Mouse (Mus musculus) adrenal gland, postnatal 36 days (tissue): Measurements from ENCODE around the gene Ank3. TPM values are rescaled to one million over a fixed set of nuclear protein-coding genes. Genes with fewer than 3 reads are reported as not detected.
A peak's percentile ranks its signal among the peaks of the same experiment; 100 is the strongest.

ENCODE experiments used
- DNase-seq, 2 experiments: peaks; one replicate each; pipeline ENCODE4 v3.0.0; 2021; ENCODE audit warnings: mixed read lengths in 1 of 2
- total RNA-seq, 2 experiments: library from RNA; stranded (reverse); gene quantifications; 2 replicates each; pipeline ENCODE4 v1.2.3; 2021

Ank3 gene
- total RNA-seq, 2 experiments from 2014 or later = 10.4 to 13.6 TPM

DNA sequence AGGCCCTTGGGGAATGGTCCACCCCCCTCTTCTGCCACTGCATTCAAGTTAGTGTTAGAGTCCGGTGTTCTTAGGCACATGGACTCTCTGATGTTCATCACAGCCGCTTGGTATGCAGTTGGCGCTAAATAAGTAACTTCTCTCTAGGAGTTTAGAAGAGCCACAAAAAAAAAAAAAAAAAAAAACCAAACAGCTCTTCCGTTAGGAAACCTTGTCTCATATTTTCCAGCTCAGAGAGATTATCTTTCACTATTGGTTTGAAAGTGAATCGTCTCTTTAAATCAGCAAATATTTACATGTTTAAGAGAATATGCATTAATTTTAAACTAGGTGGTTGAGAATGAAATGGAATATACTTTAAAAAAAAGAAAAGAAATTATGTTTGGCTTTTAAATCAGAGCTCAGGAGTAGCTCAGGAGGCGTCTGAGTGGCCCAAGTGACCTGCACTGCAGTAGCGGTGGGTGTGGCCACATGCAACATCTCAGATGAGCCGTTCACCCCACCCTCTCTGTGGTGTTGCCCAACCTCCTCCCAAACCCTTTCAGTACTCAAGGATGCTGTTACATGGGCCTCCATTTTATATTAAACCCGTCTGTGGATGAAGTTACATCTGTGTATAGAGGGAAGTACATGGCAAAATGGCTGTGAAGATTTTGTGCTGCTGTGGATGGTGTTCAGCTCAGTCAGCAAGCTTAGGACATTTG, 138.0 kb downstream of the Ank3 start:
- no peak for DNase-seq

DNA sequence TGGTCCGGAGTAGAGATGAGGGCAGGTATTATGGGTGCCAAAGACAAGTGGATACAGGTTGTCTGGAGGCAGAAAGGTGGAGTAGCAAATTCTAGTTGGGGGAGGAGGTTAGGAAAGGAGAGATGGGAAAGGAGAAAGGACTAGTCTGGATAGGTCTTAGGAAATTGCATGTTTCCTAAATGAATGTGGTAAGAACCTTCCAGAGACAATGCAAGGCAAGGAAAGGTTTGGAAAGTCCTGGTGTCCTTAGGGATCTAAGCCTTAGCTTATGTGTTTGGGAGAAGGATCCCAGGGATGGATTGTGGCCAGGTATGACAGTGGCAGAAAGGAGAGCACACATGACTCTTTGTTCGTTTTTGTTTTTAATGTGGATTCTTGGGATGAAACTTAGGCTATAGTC, 139.7 kb downstream of the Ank3 start:
- no peak for DNase-seq

DNA sequence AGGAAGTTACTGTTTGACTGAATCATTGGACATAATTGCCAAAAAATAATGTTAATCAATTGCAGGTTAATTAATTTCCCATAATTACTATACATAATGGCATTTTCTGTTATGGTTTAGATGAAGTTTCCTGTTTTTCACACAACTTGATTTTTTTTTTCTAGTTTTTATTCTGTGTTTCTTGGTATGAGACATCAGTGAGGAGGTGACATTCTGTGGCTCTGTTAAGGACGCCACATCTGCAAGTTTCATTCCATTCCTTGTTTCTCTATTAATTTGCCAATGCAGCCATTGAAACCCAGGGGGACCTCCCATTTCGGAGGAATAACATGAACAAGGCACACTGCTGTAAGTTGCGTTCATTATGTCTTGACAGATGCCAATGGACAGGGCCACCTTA, 143.9 kb downstream of the Ank3 start:
- DNase-seq = no peak

DNA sequence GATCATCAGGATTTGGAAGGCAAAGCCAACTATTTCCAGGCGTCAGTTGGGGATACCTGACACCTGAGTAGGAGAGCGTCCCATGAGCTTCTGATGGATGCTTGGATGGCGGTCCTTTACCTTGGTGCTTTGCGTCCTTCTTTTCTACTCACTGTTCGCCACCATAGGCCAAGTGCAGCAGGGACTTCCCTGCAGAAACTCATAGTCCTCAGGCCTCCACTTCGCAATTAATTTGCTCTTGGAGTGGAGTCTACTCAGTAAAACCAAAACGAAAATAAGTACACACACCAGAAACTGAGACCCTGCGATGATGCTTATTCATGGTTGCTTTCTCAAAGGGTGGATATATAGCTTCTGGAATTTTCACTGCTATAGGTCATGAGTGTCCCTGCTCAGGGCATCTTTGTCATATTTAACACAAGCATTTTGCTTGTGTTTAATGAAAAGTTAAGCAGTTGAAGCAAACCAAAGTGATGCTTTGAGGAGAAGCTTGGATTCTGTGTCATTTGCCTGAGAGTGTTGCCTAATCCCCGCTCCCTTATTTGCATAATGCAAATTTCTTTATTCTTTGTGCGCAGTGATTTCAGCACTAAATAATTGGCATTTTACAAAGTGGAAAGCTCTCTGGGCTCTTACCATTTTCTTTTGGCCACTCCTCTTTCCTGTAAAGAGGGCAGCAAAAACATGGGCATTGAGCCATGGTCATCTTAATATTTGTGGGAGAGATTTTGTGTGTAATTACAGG, 145.5 kb downstream of the Ank3 start:
- DNase-seq = no peak

DNA sequence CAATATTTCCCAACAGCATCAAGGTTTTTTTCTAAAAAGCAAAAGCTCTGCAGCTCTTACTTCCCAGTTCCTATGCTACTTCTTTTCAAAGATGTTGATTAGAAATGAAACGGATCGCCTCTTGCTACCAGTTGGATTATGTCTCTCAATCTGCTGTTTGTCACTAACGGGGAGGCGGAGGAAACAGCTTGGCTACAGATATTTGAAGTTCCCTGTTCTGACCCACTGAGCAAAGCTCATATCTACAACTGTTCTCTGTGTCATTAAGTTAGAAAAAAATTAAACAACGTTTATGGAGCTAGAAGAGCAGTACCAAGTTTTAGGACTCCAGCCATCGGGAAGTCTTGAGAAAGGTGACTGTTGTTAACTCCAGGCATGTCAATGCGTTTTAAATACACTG, 146.1 kb downstream of the Ank3 start:
- no peak for DNase-seq

DNA sequence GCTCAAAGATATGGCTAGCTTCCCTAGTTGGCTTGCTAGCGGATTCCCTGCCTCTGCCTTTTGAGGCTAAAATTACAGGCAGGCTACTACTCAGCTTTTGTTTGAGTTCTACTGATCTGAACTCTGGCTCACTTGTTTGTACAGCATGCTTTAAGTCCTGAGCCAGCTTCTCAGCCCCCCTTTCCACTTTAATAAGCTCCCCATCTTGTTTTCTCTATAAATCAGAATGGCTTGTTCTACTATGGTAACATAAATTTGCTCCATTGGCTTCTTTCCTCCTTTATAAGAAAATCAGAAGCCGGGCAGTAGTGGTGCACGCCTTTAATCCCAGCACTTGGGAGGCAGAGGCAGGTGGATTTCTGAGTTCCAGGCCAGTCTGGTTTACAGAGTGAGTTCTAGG, 147.4 kb downstream of the Ank3 start:
- DNase-seq = no peak

DNA sequence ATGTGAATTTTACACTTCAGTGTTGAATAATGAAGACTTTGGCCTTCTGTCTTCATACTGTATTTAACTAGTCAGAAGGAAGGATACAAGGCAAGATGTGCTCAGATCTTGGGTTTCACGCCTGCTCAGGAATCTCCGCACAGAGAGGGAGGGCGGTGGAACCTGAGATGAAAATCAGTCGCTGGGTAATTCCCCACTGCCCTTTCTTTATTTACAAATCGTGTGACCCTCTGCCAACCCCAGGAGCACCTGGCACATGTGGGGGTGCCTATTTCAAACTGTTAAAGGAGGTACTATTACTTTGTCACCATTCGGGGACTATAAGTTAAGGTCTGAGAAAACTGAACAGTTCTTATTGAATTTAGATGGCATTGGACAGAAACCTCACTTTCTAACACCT, 148.1 kb downstream of the Ank3 start:
- no peak for DNase-seq

DNA sequence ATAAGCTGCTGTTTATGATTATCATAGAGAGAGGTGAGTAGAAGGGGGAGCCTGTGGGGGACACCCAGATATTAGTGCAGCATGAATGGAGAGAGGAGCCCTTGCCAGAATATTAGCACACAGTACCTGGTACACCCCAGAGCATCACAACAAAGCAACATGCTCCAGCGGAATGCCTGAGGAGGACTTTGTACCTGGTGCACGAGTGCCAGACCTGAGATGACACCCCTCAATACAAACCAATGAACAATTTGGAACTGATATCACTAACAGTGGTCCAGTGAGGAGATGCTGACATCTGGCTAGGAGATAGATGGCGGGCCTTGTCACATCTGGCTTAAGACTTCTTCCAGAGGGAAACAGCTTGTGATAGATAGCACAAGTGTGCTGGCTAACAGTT, 150.2 kb downstream of the Ank3 start:
- DNase-seq = no peak

DNA sequence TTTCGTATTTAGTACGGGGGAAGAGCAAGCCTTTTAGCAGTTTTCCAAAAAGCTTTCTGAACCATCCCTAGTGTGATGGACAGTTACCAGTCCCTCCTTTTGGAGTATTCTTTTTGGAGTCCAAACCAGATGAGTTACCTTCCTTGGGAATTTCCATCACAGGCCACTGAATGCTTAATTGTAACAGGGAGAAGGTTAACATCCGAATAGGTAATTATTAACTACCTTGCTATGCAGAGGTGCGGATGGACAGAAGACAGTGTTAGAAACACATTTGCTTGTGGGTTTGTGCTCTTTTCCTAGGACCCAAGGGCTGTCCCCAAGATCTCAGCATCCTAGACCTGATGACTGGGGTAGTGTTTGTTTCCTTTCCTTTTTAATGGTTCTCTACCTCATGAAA, 150.6 kb downstream of the Ank3 start:
- DNase-seq = no peak

DNA sequence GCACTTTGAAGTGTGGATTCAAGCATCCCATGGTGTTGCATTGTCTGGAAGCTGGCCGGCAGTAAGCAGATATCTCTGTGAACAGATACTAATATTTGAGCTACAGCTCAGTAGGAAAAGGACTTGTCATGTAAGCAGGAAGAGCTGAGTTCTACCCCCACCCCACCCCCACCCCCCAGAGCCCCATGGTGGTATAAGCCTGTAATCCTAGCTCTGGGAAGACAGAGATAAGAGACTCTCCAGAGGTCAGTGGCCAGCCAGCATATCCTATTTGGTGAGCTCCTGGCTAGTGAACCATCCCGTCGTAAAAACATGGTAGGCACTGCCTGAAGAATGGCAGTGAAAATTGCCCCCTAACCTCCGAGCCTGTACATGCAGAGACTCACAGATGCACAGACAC, 152.3 kb downstream of the Ank3 start:
- DNase-seq = no peak

DNA sequence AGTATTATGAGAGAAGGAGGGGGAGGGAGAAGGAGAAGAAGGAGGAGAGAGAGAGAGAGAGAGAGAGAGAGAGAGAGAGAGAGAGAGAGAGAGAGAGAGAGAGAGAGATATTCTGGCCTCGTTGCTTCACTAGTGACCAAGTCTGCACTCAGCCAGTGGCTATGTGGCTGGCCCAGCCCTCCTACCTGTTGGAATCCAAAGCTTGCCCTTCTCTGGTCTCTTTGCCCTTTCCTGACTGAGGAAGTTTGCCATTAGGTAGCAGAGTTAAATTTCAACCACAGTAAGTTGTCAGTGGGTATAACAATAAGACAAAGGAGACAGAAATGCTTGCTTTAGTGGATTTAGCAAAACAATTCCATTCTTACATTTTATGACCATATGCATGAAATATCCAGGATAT, 154.5 kb downstream of the Ank3 start:
- DNase-seq = no peak

DNA sequence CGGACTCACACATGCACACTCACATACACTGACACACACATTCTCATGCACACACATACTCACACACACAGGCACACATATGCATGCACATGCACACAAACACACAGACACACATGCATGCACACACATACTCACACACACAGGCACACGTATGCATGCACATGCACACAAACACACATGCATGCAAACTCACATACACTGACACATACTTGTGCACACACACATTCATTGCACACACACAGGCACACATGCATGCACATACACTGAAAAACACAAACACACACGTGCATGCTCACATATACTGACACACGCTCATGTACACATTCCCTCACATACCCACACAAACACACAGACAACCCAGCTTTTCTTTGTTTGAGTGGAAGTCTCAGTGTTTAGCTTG, 157.0 kb downstream of the Ank3 start:
- DNase-seq = no peak

DNA sequence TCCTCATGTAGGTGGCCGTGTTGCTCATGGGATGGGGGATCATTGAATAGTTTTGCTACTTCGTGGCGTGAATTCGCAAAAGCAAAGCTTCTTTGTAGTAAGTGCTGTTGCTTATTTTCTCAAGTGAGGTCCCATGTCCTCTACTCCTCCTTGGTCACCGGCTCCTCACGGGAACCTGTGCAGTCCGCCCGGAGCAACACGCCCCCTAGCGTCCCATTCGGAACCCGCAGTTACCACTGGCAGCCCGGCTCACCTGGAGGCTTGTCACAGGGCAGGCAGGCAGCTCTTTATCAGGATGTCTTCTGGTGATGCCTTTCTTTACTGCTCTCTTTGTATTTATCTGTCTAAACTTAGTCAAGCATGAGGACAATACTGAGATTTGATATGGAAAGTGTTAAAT, 157.7 kb downstream of the Ank3 start:
- DNase-seq = peak; percentile 52 to 60

DNA sequence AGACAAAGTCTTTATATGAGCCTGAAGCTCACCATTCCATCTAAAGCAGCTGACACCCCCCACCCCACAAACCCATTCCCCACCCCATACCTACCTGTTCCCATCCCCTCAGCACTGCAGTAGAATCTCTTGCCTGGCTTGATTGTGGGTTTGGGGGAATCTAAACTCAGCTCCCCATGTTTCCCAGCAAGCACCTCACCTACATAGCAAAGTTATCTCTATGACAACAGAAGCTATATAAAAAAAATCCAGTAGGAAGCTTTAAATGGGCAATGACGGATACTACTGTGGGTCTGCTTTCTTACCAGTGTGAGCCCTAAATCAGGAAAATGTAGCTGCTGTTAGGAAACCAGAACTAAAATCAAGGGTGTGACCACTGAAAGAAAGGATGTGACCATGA, 161.7 kb downstream of the Ank3 start:
- no peak for DNase-seq

DNA sequence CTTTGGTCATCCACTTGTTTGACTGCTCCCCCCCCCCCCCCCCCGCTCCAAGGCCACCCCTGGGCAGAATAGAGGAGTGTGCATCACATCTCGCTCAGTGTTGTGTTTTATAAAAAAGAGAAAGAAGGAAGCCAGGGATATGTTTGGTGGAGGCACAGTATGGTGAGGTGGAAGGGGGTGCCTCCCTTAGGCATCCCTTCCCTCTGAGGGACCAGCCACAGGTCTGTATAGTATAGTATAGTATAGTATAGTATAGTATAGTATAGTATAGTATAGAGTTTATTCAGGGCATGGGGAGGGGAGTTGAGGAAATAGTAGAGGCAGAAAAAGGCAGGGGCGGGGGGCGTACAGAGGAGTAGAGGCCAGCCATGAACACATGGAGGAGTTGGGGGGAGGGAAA, 164.4 kb downstream of the Ank3 start:
- no peak for DNase-seq

DNA sequence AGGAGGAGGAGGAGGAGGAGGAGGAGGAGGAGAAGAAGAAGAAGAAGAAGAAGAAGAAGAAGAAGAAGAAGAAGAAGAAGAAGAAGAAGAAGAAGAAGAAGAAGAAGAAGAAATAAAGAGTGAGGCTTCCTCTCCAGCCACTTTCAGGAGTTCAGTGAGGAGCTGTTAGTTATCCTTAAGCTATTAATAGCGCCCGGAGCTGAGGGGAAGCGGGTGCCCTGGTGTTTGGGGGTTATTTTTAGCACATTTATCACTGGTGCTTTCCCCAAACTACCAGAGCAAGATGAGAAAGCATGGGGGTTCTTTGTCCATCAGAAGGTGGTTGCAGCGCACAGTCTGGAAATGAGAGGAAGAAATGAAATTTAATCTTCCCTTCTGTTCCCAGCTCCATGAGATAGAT, 166.5 kb downstream of the Ank3 start:
- no peak for DNase-seq

DNA sequence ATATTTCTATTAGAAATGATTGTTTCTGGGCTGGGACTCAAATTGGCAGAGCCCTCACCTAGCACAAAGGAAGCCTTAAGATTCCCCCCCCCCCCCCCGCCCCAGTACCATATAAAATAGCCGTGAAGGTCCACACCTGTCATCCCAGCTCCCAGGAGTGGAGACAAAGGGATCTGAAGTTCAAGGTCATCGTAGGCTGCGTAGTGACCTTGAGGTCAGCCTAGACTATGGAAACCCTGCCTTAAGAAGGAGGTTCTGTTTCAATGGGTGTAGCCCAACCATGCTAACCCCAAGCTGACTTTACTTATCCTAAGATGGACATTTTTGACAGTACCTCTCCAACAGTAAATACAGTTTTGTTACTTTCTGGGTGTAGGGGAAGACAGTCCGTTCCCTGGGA, 170.4 kb downstream of the Ank3 start:
- no peak for DNase-seq

DNA sequence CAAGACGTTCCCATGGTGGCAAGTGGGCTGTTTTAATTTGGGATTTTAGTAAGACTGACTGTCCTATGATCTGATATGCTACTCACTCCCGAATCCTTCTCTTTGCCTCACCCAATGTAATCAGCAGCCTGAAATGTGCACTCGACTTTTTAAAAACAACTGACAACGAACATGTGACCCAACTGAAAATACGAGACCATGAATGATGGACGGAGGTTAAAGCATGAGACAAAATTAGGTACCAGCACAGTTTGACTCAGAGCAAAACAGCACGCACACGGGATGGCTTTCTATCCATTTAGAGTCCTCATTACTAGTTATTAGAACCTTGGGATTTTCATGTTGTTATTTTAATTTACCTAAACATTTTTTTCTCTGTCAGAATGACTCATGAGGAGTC, 171.2 kb downstream of the Ank3 start:
- DNase-seq = no peak

DNA sequence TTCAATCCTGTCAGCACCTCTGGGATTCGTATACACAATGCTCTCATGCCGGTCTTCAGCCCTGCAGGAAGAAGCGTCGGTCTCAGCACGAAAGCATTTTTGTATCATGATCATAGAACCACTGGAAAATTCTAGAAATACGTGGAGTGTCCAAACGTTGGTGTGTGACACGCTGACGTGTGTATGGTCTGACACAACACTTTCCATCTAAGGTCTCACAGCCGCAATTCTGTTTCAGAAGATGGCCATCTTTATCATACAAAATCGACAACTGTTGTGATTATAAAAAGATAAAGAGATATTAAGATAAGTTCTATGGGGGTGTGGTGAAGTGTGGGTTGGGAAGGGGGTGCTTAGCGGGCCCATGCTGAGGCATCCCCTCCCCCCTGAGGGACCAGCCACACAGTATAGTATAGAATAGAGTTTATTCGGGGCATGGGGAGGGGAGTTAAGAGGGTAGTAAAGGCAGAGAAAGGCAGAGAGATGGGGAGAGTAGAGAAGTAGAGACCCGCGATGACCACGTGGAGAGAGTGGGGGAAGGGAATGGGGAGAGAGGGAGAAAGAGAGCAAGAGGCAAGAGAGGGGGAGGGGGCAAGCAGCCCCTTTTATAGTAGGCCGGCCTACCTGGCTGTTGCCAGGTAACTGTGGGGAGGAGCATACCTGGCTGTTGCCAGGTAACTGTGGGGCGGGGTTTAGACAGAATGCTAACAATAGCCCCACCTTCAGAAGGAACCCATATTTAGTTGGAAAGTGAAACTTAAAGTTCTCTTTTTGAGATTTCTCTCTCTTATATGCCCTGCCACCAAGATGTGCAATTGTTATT, 172.1 kb downstream of the Ank3 start:
- DNase-seq = no peak

DNA sequence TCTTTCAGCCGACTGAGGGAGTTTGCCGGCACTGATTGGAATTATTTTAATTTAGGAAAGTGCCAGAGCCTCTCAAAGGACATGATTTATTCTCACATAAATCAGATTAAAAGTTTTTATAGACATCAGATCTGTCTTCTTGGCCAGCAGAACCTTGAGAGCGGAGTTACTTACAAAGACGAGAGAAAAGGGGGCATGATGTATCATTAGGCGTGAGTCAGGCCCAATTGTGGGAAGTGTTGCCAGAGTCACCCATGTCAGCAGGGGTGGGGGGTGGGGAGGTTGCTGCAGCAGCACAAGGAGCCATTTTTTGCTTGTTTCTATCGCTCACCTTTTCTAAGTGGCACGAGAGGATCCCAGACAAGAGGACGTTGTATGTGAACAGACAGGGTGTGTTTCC, 172.8 kb downstream of the Ank3 start:
- peak; percentile 36 to 38 for DNase-seq

DNA sequence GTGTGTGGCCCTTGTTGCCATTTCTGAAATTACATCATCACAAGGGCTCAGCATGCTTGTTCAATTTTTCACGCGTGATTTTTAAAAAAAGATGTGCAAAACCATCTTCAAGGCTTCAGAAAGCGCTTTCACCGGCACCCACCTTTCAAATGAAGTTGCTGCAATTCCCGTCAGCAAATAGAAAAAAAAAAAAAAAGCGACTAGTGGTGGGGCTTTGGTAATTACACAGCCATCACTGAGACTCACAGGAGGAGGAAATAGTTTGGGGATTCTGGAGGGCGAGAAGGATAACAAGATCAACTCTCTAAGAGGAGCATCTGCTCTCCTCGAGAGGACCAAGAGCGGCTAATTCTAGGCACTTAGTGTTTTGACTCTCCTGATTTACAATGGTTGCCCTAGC, 173.4 kb downstream of the Ank3 start:
- DNase-seq = no peak

DNA sequence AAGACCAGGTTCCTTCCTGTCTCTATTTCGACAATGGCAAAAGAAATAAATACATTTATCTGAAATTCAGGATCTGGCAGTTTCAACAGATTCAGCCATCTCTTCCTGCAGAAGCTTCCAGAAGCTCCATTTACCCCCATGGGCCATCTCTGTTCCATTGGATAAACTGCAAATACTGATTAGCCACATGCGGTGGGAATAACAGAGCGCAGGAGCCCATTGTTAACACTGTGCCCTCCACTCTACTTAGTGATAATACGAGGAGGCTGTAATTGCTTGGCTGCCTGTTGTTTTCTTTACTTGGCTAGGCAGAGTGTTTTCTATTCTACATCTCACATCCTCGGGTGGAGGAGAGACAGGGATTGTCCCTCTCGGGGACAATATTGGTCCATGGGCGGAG, 174.5 kb downstream of the Ank3 start:
- DNase-seq = no peak

DNA sequence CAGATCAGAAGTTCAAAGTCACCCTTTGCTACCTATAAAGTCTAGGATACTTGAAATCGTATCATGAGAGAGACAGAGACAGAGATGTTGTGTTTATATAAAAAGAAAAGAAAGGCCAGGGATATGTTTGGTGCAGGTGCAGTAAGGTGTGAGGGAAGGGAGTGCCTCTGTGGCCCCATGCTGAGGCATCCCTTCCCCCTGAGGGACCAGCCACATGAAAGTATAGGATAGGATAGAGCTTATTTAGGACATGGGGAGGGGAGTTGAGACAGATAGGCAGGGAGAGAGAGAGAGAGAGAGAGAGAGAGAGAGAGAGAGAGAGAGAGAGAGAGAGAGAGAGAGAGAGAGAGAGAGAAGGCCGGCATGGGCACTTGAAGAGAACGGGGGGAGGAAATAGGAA, 175.2 kb downstream of the Ank3 start:
- no peak for DNase-seq
